Mouse (Mus musculus) C2C12 (cell line): Measurements from ENCODE around the gene Ppm1f.
A peak's percentile ranks its signal among the peaks of the same experiment; 100 is the strongest.

Source experiments
- CEBPB ChIP-seq: IDR thresholded peaks from one replicate; pipeline ENCODE4 v1.6.1; 2011; ENCODE audit warnings: low read depth, mild to moderate bottlenecking, control low read depth, moderate library complexity
- CTCF ChIP-seq: IDR thresholded peaks from one replicate; pipeline ENCODE4 v1.5.1; 2011; ENCODE audit not compliant: control insufficient read depth, insufficient read depth, insufficient read length
- MAX ChIP-seq: IDR thresholded peaks from one replicate; pipeline ENCODE4 v1.6.1; 2011; ENCODE audit warnings: mild to moderate bottlenecking, control low read depth
- MYOG ChIP-seq: IDR thresholded peaks from one replicate; pipeline ENCODE4 v1.6.1; 2011; ENCODE audit not compliant: control insufficient read depth, insufficient read length; ENCODE audit errors: extremely low read depth
- USF1 ChIP-seq: IDR thresholded peaks from one replicate; pipeline ENCODE4 v1.6.1; 2011; ENCODE audit warnings: low read depth, mild to moderate bottlenecking, control low read depth, moderate library complexity

GRCm38 (mm10) chr16:16870617-16871331 is 25.5 kb upstream of the Ppm1f start, which contains the start of the genes Top3b and Vpreb1:
- no peak for TF ChIP-seq CEBPB
- no peak for TF ChIP-seq CTCF
- TF ChIP-seq MYOG, result no peak
- TF ChIP-seq MAX, result peak; percentile 77
- no peak for TF ChIP-seq USF1
